Mouse (Mus musculus) embryonic facial prominence, embryonic 13.5 days (tissue): Measurements from ENCODE around the gene Vmn2r81. TPM values are rescaled to one million over a fixed set of nuclear protein-coding genes. Genes with fewer than 3 reads are reported as not detected.
"Not testable (repeated sequence)": the region's sequence is repeated elsewhere in the genome, so short reads cannot be mapped to it uniquely, and the experiment has no call there.

ENCODE experiments used
- ATAC-seq: fragments of 200-750 bp; cut with Nextera tagmentation; 2 replicates; pipeline ENCODE4 v1.8.0; 2017; ENCODE audit warnings: low read depth; ENCODE audit not compliant: insufficient number of reproducible peaks, insufficient read depth, low FRiP score, low TSS enrichment
- H3K27ac ChIP-seq: fragments of 300-500 bp; sonication (generic); 2 replicates; pipeline ENCODE4 v1.5.1; 2015; ENCODE audit warnings: moderate library complexity, mild to moderate bottlenecking, inconsistent platforms
- H3K27me3 ChIP-seq: fragments of 300-500 bp; sonication (generic); 2 replicates; pipeline ENCODE4 v1.6.1; 2015; ENCODE audit warnings: mild to moderate bottlenecking, inconsistent platforms
- H3K36me3 ChIP-seq: fragments of 300-500 bp; sonication (generic); 2 replicates; pipeline ENCODE4 v1.6.1; 2015; ENCODE audit warnings: mild to moderate bottlenecking, inconsistent platforms
- H3K4me1 ChIP-seq: fragments of 300-500 bp; sonication (generic); 2 replicates; pipeline ENCODE4 v1.6.1; 2015; ENCODE audit warnings: inconsistent platforms
- H3K4me2 ChIP-seq: fragments of 300-500 bp; sonication (generic); 2 replicates; pipeline ENCODE4 v1.6.1; 2015; ENCODE audit warnings: moderate library complexity, mild to moderate bottlenecking, inconsistent platforms
- H3K4me3 ChIP-seq: fragments of 300-500 bp; sonication (generic); 2 replicates; pipeline ENCODE4 v1.5.1; 2015; ENCODE audit warnings: mild to moderate bottlenecking, inconsistent platforms
- H3K9ac ChIP-seq: fragments of 300-500 bp; sonication (generic); 2 replicates; pipeline ENCODE4 v1.6.1; 2015; ENCODE audit warnings: mild to moderate bottlenecking, inconsistent platforms
- H3K9me3 ChIP-seq: fragments of 300-500 bp; sonication (generic); 2 replicates; pipeline ENCODE4 v1.6.1; 2016; ENCODE audit warnings: inconsistent platforms
- WGBS: fragments of 180-500 bp; shearing (Covaris S2); methylation state at CpG from one replicate; pipeline ENCODE4 v1.1.7; 2015; ENCODE audit warnings: mixed read lengths; 5-methylcytosine and 5-hydroxymethylcytosine counted together
- polyA plus RNA-seq: library from polyadenylated mRNA; unstranded; fragments of >200 nt; fragmentation: Nextera tagmentation; extraction: Ambion mirVana; gene quantifications from 2 replicates; pipeline ENCODE4 v1.2.1, GENCODE M21; 2015

Gene Vmn2r81
- not detected in 2 replicates for polyA plus RNA-seq

DNA sequence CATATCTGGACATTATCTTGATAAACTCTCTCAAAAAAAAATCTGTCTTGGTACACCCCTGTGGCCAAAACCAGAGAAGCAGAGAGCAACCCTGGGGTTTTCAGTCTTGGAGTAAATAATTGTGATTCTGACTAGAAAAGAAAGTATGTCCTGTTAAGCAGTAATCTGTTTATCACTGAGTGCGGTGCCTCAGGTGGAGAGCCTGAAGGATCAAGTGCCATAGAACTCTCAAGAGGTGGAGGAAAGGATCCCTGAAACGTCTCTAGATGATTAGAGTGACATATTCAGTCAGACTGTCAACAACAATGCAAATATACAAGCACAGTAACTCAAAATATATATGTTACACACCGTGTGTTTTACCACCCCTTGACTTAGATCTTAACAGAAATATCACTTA, at the start of gene Vmn2r81:
Gene Vmn2r81 (plus strand): TSS at position 301 of the 400 bp plus-strand sequence.
- H3K4me2 ChIP-seq, H3K4me3 ChIP-seq, H3K27ac ChIP-seq, H3K27me3 ChIP-seq, H3K9ac ChIP-seq, H3K4me1 ChIP-seq, H3K36me3 ChIP-seq, ATAC-seq, H3K9me3 ChIP-seq: not testable (repeated sequence)
- 68% methylated on average over 3 of the region's 3 CpGs for WGBS

DNA sequence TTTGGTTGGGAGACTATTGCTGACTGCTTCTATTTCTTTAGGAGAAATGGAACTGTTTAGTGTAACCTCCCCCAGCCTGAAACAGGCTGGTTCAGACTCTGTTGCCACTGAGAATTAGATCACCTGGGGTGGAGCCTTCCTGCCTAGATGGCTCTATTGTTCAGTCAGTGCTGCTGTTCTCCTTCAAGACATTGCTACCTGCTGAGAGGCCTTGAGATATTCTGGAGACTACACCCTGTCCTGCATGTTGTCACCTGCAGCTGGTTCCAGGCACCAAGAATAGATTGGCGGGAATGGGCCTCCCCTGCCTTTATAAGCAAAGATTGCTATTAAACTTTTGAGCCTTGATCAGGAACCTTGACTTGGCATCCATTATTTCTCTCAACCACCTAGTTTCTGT, 47.5 kb upstream of the Vmn2r81 start:
- not testable (repeated sequence) for H3K9ac ChIP-seq, H3K4me2 ChIP-seq, H3K36me3 ChIP-seq, ATAC-seq, H3K4me3 ChIP-seq, H3K27ac ChIP-seq, H3K27me3 ChIP-seq, H3K9me3 ChIP-seq, H3K4me1 ChIP-seq
- 80% methylated on average over 1 of the region's 1 CpGs for WGBS

DNA sequence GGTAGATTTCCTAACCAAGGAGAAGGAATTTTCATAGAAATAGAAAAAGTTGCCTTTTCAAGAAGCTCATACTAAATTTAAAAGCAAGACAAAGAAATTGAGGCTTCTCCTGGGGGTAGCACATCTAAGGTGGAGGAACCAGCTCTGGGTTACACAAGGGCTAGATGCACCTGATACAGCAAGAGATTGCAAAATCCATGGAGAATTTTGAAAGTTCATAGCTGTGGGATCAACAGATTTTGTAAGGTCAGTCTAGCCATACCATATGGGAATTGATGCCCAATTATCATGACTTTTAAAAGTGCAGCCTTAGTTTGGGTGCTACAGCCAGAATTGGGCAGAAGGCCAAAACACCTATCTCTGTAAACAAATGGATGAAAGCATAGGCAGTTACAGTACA, 27.1 kb upstream of the Vmn2r81 start:
- H3K4me3 ChIP-seq, result no peak overlapping the region

DNA sequence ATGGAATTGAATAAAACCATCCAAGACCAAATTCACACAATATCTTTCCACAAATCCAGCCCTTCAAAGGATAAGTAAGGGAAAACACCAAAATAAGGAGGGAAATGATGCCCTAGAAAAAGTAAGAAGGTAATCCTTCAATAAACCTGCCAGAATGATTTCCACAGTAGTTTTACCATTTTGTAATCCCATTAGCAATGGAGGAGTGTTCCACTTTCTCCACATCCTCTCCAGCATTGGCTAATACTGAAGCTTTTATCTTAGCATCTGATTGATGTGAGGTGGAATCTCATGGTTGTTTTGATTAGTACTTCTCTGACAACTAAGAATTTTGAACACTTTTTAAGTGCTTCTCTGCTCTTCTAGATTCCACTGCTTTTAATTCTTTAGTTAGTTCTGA, 25.9 kb upstream of the Vmn2r81 start:
- no peaks in the 10 kb centered on the region for H3K27me3 ChIP-seq
- H3K27ac ChIP-seq, result no peak overlapping the region
- H3K36me3 ChIP-seq, result no peaks in the 10 kb centered on the region
- H3K4me2 ChIP-seq, result no peak overlapping the region
- no peak overlapping the region for H3K9ac ChIP-seq
- no peak overlapping the region for H3K4me3 ChIP-seq
- no peak for ATAC-seq
- no peaks in the 10 kb centered on the region for H3K4me1 ChIP-seq
- H3K9me3 ChIP-seq, result no peaks in the 10 kb centered on the region

More for the DNA sequence above, 27.1 kb upstream of the Vmn2r81 start:
- Histone ChIP-seq H3K27me3 (no peaks in the 10 kb centered on the region), H3K9me3 (no peaks in the 10 kb centered on the region), H3K27ac (no peak overlapping the region), H3K36me3 (no peaks in the 10 kb centered on the region), H3K4me1 (no peaks in the 10 kb centered on the region), H3K4me2 (no peak overlapping the region), H3K9ac (no peak overlapping the region)
- no peak for ATAC-seq

DNA sequence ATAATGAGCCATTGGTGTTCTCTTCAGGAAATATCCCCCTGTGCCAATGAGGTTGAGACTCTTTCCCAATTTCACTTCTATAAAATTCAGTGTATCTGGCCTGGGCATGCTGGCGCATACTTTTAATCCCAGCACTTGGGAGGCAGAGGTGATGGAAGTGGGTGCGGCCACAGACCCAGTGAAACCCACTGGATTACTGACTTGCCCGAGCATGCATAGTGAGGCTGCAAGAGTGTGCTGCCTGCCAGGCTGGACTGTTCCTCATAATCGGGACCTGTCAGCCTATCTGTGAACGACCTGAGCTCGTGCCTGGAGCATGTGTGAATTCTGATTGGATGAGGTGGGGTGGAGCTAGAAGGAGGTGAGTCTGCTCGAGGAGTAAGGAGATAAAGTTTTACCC, 25.3 kb upstream of the Vmn2r81 start:
- H3K27ac ChIP-seq, result no peak overlapping the region
- no peak overlapping the region for H3K4me2 ChIP-seq
- no peaks in the 10 kb centered on the region for H3K27me3 ChIP-seq
- no peaks in the 10 kb centered on the region for H3K9me3 ChIP-seq
- WGBS, result 64% methylated on average over 7 of the region's 7 CpGs
- no peak for ATAC-seq
- no peaks in the 10 kb centered on the region for H3K36me3 ChIP-seq
- H3K4me3 ChIP-seq, result no peak overlapping the region
- H3K9ac ChIP-seq, result no peak overlapping the region
- H3K4me1 ChIP-seq, result no peaks in the 10 kb centered on the region

DNA sequence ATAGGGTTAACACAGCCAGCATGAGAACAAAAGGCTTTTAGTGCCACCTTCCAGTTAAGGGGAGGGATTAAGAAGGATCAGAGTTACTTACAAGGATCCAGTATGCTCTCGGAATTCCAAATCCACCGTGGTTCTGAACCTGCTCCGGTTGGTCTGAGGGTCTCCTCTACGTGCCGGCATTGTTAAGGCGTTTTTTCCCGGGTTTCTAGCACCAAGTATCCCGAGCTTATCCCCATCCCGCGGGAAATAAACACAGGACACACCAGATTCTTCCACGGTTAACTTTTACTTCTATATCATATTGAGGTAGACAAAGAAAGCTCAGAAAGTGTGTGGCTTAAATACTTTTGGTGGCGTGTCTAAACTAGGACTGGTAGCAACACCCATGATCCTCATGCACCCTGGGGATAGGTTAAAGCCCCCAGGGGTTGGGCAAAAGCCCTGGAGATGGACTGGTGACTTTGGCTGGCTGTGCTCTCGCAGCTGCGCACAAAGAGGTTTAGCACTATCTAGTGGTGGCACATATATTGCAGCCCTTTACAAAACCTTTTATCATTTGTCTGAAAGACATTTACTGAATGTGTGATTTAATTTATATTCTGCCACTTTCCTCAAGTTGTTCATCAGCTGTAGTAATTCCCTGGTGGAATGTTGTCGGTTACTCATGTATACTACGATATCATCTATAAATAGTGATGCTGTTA, 74.7 kb downstream of the Vmn2r81 start:
- Histone ChIP-seq H3K9ac (peak overlapping the region; percentile 58; the same call in 1 of the 2 replicates), H3K4me3 (peak overlapping the region; percentile 41), H3K4me2 (peak overlapping the region; percentile 48)
- H3K9me3 ChIP-seq, H3K4me1 ChIP-seq, H3K27me3 ChIP-seq, H3K36me3 ChIP-seq, H3K27ac ChIP-seq, ATAC-seq: not testable (repeated sequence)
- 7% methylated on average over 16 of the region's 16 CpGs for WGBS

DNA sequence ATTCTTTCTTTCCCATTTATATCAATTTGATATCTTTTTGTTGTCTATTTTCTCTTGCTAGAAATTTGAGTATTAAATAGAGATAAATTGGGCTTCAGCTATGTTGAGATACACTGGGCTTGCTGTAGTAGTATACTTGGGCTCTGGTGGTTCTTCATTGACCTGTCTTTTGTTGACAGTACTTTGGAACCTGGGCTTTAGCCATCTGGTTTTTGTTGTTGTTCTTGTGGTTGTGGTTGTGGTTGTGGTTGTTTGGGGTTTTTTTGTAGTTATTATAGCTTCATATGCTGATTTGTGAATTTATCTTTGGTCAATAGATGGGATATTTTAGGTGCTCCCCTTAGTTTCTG, 75.2 kb downstream of the Vmn2r81 start:
- Histone ChIP-seq H3K9me3 (no peaks in the 10 kb centered on the region), H3K27ac (no peak overlapping the region), H3K4me1 (no peaks in the 10 kb centered on the region), H3K9ac (no peak overlapping the region), H3K36me3 (no peaks in the 10 kb centered on the region), H3K4me2 (no peak overlapping the region), H3K4me3 (no peak overlapping the region), H3K27me3 (no peaks in the 10 kb centered on the region)
- ATAC-seq, result no peak

Other genes with a start within 250 kb of the Vmn2r81 start
- gene Olfr1351, start 235.2 kb upstream of the Vmn2r81 start, polyA plus RNA-seq, result not detected in 2 replicates
- gene Olfr57, start 219.0 kb upstream of the Vmn2r81 start, polyA plus RNA-seq, result 0.31 TPM in 1 of 2 replicates, not detected in the other
- gene 2610008E11Rik, start 150.1 kb upstream of the Vmn2r81 start, polyA plus RNA-seq, result 43.2 and 43.8 TPM in 2 replicates
- gene Vmn2r80, start 98.9 kb upstream of the Vmn2r81 start, polyA plus RNA-seq, result not detected in 2 replicates
- not detected in 2 replicates for gene Vmn2r82, start 108.8 kb downstream of the Vmn2r81 start, polyA plus RNA-seq
- not detected in 2 replicates for gene Vmn2r83, start 221.0 kb downstream of the Vmn2r81 start, polyA plus RNA-seq